Mouse (Mus musculus): ENCODE measurements around the gene Tmem266. TPM values are rescaled to one million over a fixed set of nuclear protein-coding genes. Genes with fewer than 3 reads are reported as not detected.

The Tmem266 gene
- 0.14 TPM in 1 of 2 replicates, not detected in the other for polyA plus RNA-seq (2012)

DNA sequence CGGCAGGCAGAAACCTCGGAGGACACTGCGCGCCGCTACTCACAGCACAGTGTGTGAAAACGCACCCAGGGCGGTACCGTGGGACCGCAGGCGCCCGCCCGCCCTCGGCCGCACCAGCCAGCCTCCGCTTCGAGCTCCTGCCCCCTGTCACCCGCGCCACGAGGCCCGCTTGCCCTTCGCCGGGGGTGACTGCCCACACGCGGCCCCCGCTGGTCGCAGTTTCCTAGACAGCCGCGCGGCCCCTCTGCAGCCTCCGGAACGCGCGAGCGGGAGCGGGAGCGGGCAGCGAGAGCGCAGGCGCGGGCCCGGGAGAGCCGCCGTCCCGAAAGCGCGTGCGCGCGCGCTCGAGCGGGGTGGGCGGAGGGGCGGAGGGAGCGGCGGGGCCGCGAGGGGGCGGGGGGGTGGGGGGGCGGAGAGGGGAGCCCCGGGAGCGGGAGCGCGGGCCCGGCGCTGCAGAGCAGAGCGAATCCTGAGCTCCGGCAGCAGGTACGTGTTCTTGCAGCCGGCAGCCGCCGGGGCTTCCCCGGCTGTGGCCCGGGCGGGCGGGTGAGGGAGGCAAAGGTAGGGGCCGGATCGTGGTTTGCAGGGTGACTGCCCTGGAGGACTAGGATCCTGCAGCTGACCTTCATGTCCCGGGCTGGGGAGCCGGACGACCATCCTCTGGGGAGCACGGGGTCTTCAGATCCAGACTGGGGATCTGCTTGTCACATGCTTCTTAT is at the start of gene Tmem266, which contains the start of gene Nrg4:
Tmem266 (plus strand) TSS at position 399 of the 719 bp plus-strand sequence.
Nrg4 (minus strand) TSS at position 330 of the 719 bp plus-strand sequence.

Other genes with a start within 250 kb of the Tmem266 start
- 21.2 and 23.5 TPM in 2 replicates for gene Ube2q2, start 178.1 kb upstream of the Tmem266 start, polyA plus RNA-seq (2012)
- gene Fbxo22, start 118.0 kb upstream of the Tmem266 start, polyA plus RNA-seq (2012), result 15.3 and 16.6 TPM in 2 replicates
- 1.7 and 1.8 TPM in 2 replicates for gene Nrg4, start 69 bp upstream of the Tmem266 start, polyA plus RNA-seq (2012)
- 57.5 and 59.2 TPM in 2 replicates for gene Etfa, start 185.3 kb downstream of the Tmem266 start, polyA plus RNA-seq (2012)
- not detected in 2 replicates for gene Isl2, start 211.8 kb downstream of the Tmem266 start, polyA plus RNA-seq (2012)

All from megakaryocyte-erythroid progenitor cell, adult 5 weeks (primary cell).